Mouse (Mus musculus) neural tube, embryonic 10.5 days (tissue): ENCODE measurements around the gene Selenok.

Experiments
- DNase-seq: peaks from one replicate; pipeline ENCODE4 v3.0.0-alpha.2; 2017; ENCODE audit warnings: low spot score; ENCODE audit errors: extremely low spot score

Selenok gene

GRCm38 (mm10) chr14:29996000-29996751, 28.1 kb downstream of the Selenok start:
- DNase-seq: no peak

GRCm38 (mm10) chr14:29997345-29997744, 29.2 kb downstream of the Selenok start:
- no peak for DNase-seq

- DNase-seq: no peak
Measured at GRCm38 (mm10) chr14:29998747-29999474, 30.8 kb downstream of the Selenok start.

GRCm38 (mm10) chr14:29999475-29999811, 31.3 kb downstream of the Selenok start:
- no peak for DNase-seq

GRCm38 (mm10) chr14:30008733-30009575, 40.8 kb downstream of the Selenok start, which contains the start of the genes Il17rb and Chdh:
Gene Il17rb, minus strand, starts transcription at chr14:30008896.
Gene Chdh, plus strand, starts transcription at chr14:30009023.
- peak; percentile 54 for DNase-seq

- no peak for DNase-seq
Measured at GRCm38 (mm10) chr14:30009864-30010560, 41.9 kb downstream of the Selenok start.

GRCm38 (mm10) chr14:30011886-30012560, 43.9 kb downstream of the Selenok start:
- no peak for DNase-seq

- no peak for DNase-seq
Measured at GRCm38 (mm10) chr14:30014487-30014886, 46.4 kb downstream of the Selenok start.

- DNase-seq: no peak
Measured at GRCm38 (mm10) chr14:30015008-30015407, 46.9 kb downstream of the Selenok start.

- no peak for DNase-seq
Measured at GRCm38 (mm10) chr14:30016666-30017065, 48.6 kb downstream of the Selenok start.

GRCm38 (mm10) chr14:30017794-30018462, 49.8 kb downstream of the Selenok start:
- no peak for DNase-seq

- no peak for DNase-seq
Measured at GRCm38 (mm10) chr14:30018463-30018801, 50.3 kb downstream of the Selenok start.

GRCm38 (mm10) chr14:30018846-30019245, 50.7 kb downstream of the Selenok start:
- no peak for DNase-seq

GRCm38 (mm10) chr14:30019375-30019774, 51.3 kb downstream of the Selenok start:
- DNase-seq: no peak

- no peak for DNase-seq
Measured at GRCm38 (mm10) chr14:30019792-30020575, 51.9 kb downstream of the Selenok start.

- DNase-seq: no peak
Measured at GRCm38 (mm10) chr14:30022471-30022870, 54.4 kb downstream of the Selenok start.

- DNase-seq: no peak
Measured at GRCm38 (mm10) chr14:30024387-30024786, 56.3 kb downstream of the Selenok start.
